Mouse (Mus musculus): ENCODE data around the gene Cnot2. TPM values are rescaled to one million over a fixed set of nuclear protein-coding genes. Genes with fewer than 3 reads are reported as not detected.

The Cnot2 gene
- polyA plus RNA-seq, 1 experiment, result 19.2 TPM

DNA sequence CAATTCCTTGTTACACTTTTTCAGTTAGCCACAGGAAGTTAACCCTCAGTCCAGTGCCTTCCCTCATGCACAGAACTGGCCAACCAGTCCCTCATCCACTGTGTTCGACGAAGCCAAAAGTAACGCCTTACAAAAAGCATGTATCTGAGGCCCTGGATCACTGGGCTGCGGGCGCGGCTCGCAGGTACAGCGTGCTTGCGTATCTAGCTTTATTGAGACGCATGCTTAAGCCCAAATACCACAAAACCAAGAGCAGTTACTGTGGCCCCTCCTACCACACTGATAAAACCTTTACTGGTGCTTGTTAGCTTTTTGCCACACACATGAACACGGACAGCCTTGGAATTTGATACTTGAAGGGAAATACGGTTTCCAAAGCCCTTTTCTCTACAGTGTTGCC is 99.4 kb downstream of the Cnot2 start:
- Histone ChIP-seq H3K36me3 (ENCODE audit: control insufficient read depth, insufficient read depth, low read length) (peaks cover 22% of the 10 kb centered on the region), H3K27me3 (ENCODE audit: control insufficient read depth, insufficient read depth, low read length) (peaks cover 2% of the 10 kb centered on the region; the same call in 1 of the 2 replicates), H3K27ac (ENCODE audit: insufficient read depth, low read depth, low read length) (no peak overlapping the region), H3K4me1 (ENCODE audit: control insufficient read depth, insufficient read depth, insufficient read length, low read length) (no peaks in the 10 kb centered on the region), H3K4me3 (ENCODE audit: low read depth, low read length) (no peak overlapping the region)
- TF ChIP-seq POLR2A (IDR thresholded peaks at IDR 0.05; ENCODE audit: low read depth, low read length), result no peak
- TF ChIP-seq CTCF (IDR thresholded peaks at IDR 0.05; ENCODE audit: extremely low read depth, insufficient read length, insufficient replicate concordance, low read depth, low read length), result no peak
- WGBS, result 68% methylated on average over 12 of the region's 12 CpGs

- Histone ChIP-seq H3K36me3 (ENCODE audit: control insufficient read depth, insufficient read depth, low read length) (peaks cover 17% of the 10 kb centered on the region), H3K27me3 (ENCODE audit: control insufficient read depth, insufficient read depth, low read length) (peaks cover 2% of the 10 kb centered on the region; the same call in 1 of the 2 replicates), H3K4me1 (ENCODE audit: control insufficient read depth, insufficient read depth, insufficient read length, low read length) (no peaks in the 10 kb centered on the region), H3K4me3 (ENCODE audit: low read depth, low read length) (no peak overlapping the region), H3K27ac (ENCODE audit: insufficient read depth, low read depth, low read length) (no peak overlapping the region)
- no peak for TF ChIP-seq POLR2A (IDR thresholded peaks at IDR 0.05; ENCODE audit: low read depth, low read length)
- TF ChIP-seq CTCF (IDR thresholded peaks at IDR 0.05; ENCODE audit: extremely low read depth, insufficient read length, insufficient replicate concordance, low read depth, low read length), result no peak
- WGBS, result 92% methylated on average over 5 of the region's 5 CpGs
These were observed 100.3 kb downstream of the Cnot2 start for GRCm38 (mm10) chr10:116480988-116481387.

DNA sequence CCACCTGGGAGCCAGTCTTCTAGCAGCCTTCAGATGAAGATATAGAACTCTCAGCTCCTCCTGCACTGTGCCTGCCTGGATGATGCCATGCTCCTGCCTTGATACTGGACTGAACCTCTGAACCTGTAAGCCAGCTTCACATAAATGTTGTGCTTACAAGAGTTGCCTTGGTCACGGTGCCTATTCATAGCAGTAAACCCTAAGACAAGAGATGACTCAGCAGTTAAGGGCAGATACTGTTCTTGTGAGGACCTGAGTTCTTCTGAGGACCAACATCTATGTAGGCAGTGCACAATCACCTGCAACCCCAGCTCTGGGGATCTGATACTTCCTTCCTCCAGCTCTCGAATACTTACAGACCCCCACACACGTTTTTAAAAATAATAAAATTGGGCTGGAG is 104.8 kb downstream of the Cnot2 start:
- TF ChIP-seq POLR2A (IDR thresholded peaks at IDR 0.05; ENCODE audit: low read depth, low read length) (no peak), CTCF (IDR thresholded peaks at IDR 0.05; ENCODE audit: extremely low read depth, insufficient read length, insufficient replicate concordance, low read depth, low read length) (no peak)
- H3K27ac ChIP-seq (ENCODE audit: insufficient read depth, low read depth, low read length), result no peak overlapping the region
- H3K36me3 ChIP-seq (ENCODE audit: control insufficient read depth, insufficient read depth, low read length), result no peaks in the 10 kb centered on the region
- peaks cover 7% of the 10 kb centered on the region for H3K4me1 ChIP-seq (ENCODE audit: control insufficient read depth, insufficient read depth, insufficient read length, low read length)
- H3K27me3 ChIP-seq (ENCODE audit: control insufficient read depth, insufficient read depth, low read length), result peaks cover 37% of the 10 kb centered on the region
- no peak overlapping the region for H3K4me3 ChIP-seq (ENCODE audit: low read depth, low read length)
- 87% methylated on average over 3 of the region's 3 CpGs for WGBS

GRCm38 (mm10) chr10:116475725-116476124 is 105.6 kb downstream of the Cnot2 start:
- Histone ChIP-seq H3K36me3 (ENCODE audit: control insufficient read depth, insufficient read depth, low read length) (no peaks in the 10 kb centered on the region), H3K4me3 (ENCODE audit: low read depth, low read length) (no peak overlapping the region), H3K27me3 (ENCODE audit: control insufficient read depth, insufficient read depth, low read length) (peaks cover 37% of the 10 kb centered on the region), H3K27ac (ENCODE audit: insufficient read depth, low read depth, low read length) (no peak overlapping the region), H3K4me1 (ENCODE audit: control insufficient read depth, insufficient read depth, insufficient read length, low read length) (peaks cover 7% of the 10 kb centered on the region)
- WGBS, result 65% methylated on average over 6 of the region's 6 CpGs
- TF ChIP-seq CTCF (IDR thresholded peaks at IDR 0.05; ENCODE audit: extremely low read depth, insufficient read length, insufficient replicate concordance, low read depth, low read length) (no peak), POLR2A (IDR thresholded peaks at IDR 0.05; ENCODE audit: low read depth, low read length) (no peak)

- TF ChIP-seq CTCF (IDR thresholded peaks at IDR 0.05; ENCODE audit: extremely low read depth, insufficient read length, insufficient replicate concordance, low read depth, low read length), result no peak
- TF ChIP-seq POLR2A (IDR thresholded peaks at IDR 0.05; ENCODE audit: low read depth, low read length), result no peak
- Histone ChIP-seq H3K36me3 (ENCODE audit: control insufficient read depth, insufficient read depth, low read length) (no peaks in the 10 kb centered on the region), H3K4me3 (ENCODE audit: low read depth, low read length) (peak within 1 kb of the TSS; percentile 73), H3K4me1 (ENCODE audit: control insufficient read depth, insufficient read depth, insufficient read length, low read length) (peaks cover 7% of the 10 kb centered on the region), H3K27me3 (ENCODE audit: control insufficient read depth, insufficient read depth, low read length) (peaks cover 37% of the 10 kb centered on the region), H3K27ac (ENCODE audit: insufficient read depth, low read depth, low read length) (no peak within 1 kb of the TSS)
- under 1% methylated on average over 81 of the region's 92 CpGs for WGBS
These were observed 107.4 kb downstream of the Cnot2 start, which contains the start of gene Kcnmb4 for GRCm38 (mm10) chr10:116473759-116474549. Gene Kcnmb4, minus strand, starts transcription at chr10:116473878.

- Histone ChIP-seq H3K4me1 (ENCODE audit: control insufficient read depth, insufficient read depth, insufficient read length, low read length) (peaks cover 7% of the 10 kb centered on the region), H3K27me3 (ENCODE audit: control insufficient read depth, insufficient read depth, low read length) (peaks cover 37% of the 10 kb centered on the region), H3K4me3 (ENCODE audit: low read depth, low read length) (peak overlapping the region; percentile 73), H3K27ac (ENCODE audit: insufficient read depth, low read depth, low read length) (no peak overlapping the region), H3K36me3 (ENCODE audit: control insufficient read depth, insufficient read depth, low read length) (no peaks in the 10 kb centered on the region)
- no peak for TF ChIP-seq CTCF (IDR thresholded peaks at IDR 0.05; ENCODE audit: extremely low read depth, insufficient read length, insufficient replicate concordance, low read depth, low read length)
- no peak for TF ChIP-seq POLR2A (IDR thresholded peaks at IDR 0.05; ENCODE audit: low read depth, low read length)
- WGBS, result 1% methylated on average over 74 of the region's 78 CpGs
These were observed 108.1 kb downstream of the Cnot2 start for GRCm38 (mm10) chr10:116473071-116473758.

DNA sequence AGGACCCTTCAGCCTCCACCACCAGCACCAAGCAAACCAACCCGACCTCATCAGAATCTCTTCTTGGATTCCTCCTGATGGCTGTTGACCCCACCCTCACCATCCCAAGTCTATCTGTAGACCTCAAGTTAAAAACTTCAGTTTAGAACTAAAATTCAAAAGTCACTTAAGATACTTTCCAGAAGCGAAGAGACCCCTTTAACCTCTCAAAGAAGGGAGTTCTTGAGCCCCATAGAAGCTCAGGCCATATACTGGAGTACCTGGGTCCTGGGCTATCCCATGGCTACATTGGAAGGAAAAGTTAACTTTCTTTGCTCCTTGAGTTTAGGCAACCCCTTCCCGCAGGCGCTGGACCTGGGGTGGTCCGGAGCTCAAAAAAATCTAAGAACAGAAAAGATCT is 108.7 kb downstream of the Cnot2 start:
- no peak for TF ChIP-seq POLR2A (IDR thresholded peaks at IDR 0.05; ENCODE audit: low read depth, low read length)
- TF ChIP-seq CTCF (IDR thresholded peaks at IDR 0.05; ENCODE audit: extremely low read depth, insufficient read length, insufficient replicate concordance, low read depth, low read length), result no peak
- Histone ChIP-seq H3K4me3 (ENCODE audit: low read depth, low read length) (peak overlapping the region; percentile 73), H3K27ac (ENCODE audit: insufficient read depth, low read depth, low read length) (no peak overlapping the region), H3K27me3 (ENCODE audit: control insufficient read depth, insufficient read depth, low read length) (peaks cover 37% of the 10 kb centered on the region), H3K36me3 (ENCODE audit: control insufficient read depth, insufficient read depth, low read length) (no peaks in the 10 kb centered on the region), H3K4me1 (ENCODE audit: control insufficient read depth, insufficient read depth, insufficient read length, low read length) (peaks cover 7% of the 10 kb centered on the region)
- 11% methylated on average over 5 of the region's 5 CpGs for WGBS

Measured in small intestine, adult 2 months (tissue).